Mouse (Mus musculus): Measurements from ENCODE around the gene Stx6.

DNA sequence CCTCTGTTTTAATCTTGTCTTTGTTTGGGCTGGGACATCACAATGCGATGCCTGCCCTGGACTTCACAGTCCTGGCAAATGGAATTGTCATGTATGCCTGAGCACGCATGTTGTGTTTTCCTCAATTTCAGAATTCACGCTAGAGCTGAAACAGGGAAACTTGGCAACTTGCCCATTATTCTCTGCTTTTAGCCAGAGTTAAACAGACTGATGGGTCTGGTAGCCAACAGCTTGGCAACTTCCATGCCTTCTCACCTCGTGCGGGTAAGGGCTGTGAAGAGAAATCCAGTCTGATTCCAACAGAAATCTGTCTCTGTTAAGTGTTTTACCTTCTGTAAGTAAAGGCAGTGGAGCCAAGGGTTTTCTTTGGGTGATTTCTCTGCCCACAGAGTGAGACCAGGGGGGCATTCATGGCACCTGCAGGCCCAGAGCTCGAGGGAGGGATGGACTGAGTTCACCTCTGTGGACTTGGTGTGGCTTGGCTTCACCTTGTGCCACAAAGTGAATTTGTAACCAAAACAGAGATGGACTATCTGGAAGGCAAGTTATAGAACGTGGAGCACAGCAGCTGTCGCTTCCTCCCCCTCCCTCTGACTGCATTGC is 46.1 kb downstream of the Stx6 start:
- no peak for TF ChIP-seq TAL1 (IDR thresholded peaks at IDR 0.05; ENCODE audit: low read length)
- no peak for TF ChIP-seq GATA1 (IDR thresholded peaks at IDR 0.05; ENCODE audit: low read length)
